Mouse (Mus musculus) intestine, embryonic 15.5 days (tissue): ENCODE measurements around the gene Nxt2. TPM values are rescaled to one million over a fixed set of nuclear protein-coding genes. Genes with fewer than 3 reads are reported as not detected.
A peak's percentile ranks its signal among the peaks of the same experiment; 100 is the strongest.
"Not testable (repeated sequence)": the region's sequence is repeated elsewhere in the genome, so short reads cannot be mapped to it uniquely, and the experiment has no call there.

Source experiments
- ATAC-seq: fragments of 200-750 bp; cut with Nextera tagmentation; 2 replicates; pipeline ENCODE4 v1.8.0; 2017; ENCODE audit warnings: moderate TSS enrichment, moderate library complexity
- H3K27ac ChIP-seq: fragments of 300-500 bp; sonication (generic); 2 replicates; pipeline ENCODE4 v1.5.1; 2015; ENCODE audit warnings: mild to moderate bottlenecking, inconsistent platforms
- H3K27me3 ChIP-seq: fragments of 300-500 bp; sonication (generic); replicated peaks from 2 replicates; pipeline ENCODE4 v1.6.1; 2015; ENCODE audit warnings: inconsistent platforms
- H3K36me3 ChIP-seq: fragments of 300-500 bp; sonication (generic); 2 replicates; pipeline ENCODE4 v1.6.1; 2015; ENCODE audit warnings: inconsistent platforms
- H3K4me1 ChIP-seq: fragments of 300-500 bp; sonication (generic); replicated peaks from 2 replicates; pipeline ENCODE4 v1.6.1; 2015; ENCODE audit warnings: inconsistent platforms
- H3K4me2 ChIP-seq: fragments of 300-500 bp; sonication (generic); replicated peaks from 2 replicates; pipeline ENCODE4 v1.6.1; 2015; ENCODE audit warnings: mild to moderate bottlenecking, inconsistent platforms
- H3K4me3 ChIP-seq: fragments of 300-500 bp; sonication (generic); replicated peaks from 2 replicates; pipeline ENCODE4 v1.5.1; 2015; ENCODE audit warnings: inconsistent platforms
- H3K9ac ChIP-seq: fragments of 300-500 bp; sonication (generic); 2 replicates; pipeline ENCODE4 v1.6.1; 2015; ENCODE audit warnings: inconsistent platforms
- H3K9me3 ChIP-seq: fragments of 300-500 bp; sonication (generic); 2 replicates; pipeline ENCODE4 v1.6.1; 2016; ENCODE audit warnings: inconsistent platforms
- WGBS: fragments of 180-500 bp; shearing (Covaris S2); methylation state at CpG from one replicate; pipeline ENCODE4 v1.1.7; 2015; 5-methylcytosine and 5-hydroxymethylcytosine counted together
- polyA plus RNA-seq: library from polyadenylated mRNA; unstranded; fragments of >200 nt; fragmentation: Nextera tagmentation; extraction: Ambion mirVana; gene quantifications from 2 replicates; pipeline ENCODE4 v1.2.1, GENCODE M21; 2015

Gene Nxt2
- polyA plus RNA-seq, 1 experiment from 2014 or later = 27.2 TPM

DNA sequence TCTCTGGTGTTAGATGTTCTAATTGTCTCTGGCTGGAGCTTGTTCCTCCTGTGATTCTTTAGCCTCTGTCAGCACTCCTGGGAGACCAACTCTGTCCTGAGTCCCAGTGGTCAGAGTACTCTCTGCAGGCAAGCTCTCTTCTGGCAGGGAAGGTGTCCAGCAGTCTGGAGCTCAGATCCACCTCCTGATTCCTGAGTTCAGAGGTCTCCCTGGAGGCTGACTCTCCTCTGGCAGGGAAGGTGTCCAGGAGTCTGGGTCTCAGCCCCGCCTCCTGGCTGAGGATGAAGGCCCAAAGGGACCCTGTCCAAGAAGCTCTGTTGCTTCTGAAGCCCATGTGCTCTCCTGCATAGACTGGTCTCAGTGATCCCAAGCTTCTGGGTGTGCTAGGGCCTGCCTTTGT, 9.6 kb downstream of the Nxt2 start:
- ATAC-seq, H3K36me3 ChIP-seq, H3K9ac ChIP-seq, H3K27ac ChIP-seq, H3K4me1 ChIP-seq, H3K9me3 ChIP-seq, H3K4me3 ChIP-seq, H3K27me3 ChIP-seq, H3K4me2 ChIP-seq: not testable (repeated sequence)
- 95% methylated on average over 1 of the region's 1 CpGs for WGBS

- Histone ChIP-seq H3K27me3 (no peaks in the 10 kb centered on the region), H3K4me1 (no peaks in the 10 kb centered on the region), H3K27ac (no peak overlapping the region), H3K9me3 (no peaks in the 10 kb centered on the region), H3K4me2 (no peak overlapping the region), H3K36me3 (no peaks in the 10 kb centered on the region), H3K9ac (no peak overlapping the region), H3K4me3 (no peak overlapping the region)
- no peak for ATAC-seq
- WGBS = 49% methylated on average over 2 of the region's 2 CpGs
Observed at GRCm38 (mm10) chrX:142237101-142237500, 10.5 kb downstream of the Nxt2 start.

GRCm38 (mm10) chrX:142245682-142246327, 19.2 kb downstream of the Nxt2 start:
- H3K27ac ChIP-seq = no peak overlapping the region
- H3K4me3 ChIP-seq = no peak overlapping the region
- no peaks in the 10 kb centered on the region for H3K27me3 ChIP-seq
- H3K4me2 ChIP-seq = no peak overlapping the region
- no peaks in the 10 kb centered on the region for H3K4me1 ChIP-seq
- H3K9ac ChIP-seq = no peak overlapping the region
- H3K36me3 ChIP-seq = no peaks in the 10 kb centered on the region
- peak; percentile 70; the same call in 1 of the 2 replicates for ATAC-seq
- H3K9me3 ChIP-seq = no peaks in the 10 kb centered on the region
- 57% methylated on average over 5 of the region's 5 CpGs for WGBS

DNA sequence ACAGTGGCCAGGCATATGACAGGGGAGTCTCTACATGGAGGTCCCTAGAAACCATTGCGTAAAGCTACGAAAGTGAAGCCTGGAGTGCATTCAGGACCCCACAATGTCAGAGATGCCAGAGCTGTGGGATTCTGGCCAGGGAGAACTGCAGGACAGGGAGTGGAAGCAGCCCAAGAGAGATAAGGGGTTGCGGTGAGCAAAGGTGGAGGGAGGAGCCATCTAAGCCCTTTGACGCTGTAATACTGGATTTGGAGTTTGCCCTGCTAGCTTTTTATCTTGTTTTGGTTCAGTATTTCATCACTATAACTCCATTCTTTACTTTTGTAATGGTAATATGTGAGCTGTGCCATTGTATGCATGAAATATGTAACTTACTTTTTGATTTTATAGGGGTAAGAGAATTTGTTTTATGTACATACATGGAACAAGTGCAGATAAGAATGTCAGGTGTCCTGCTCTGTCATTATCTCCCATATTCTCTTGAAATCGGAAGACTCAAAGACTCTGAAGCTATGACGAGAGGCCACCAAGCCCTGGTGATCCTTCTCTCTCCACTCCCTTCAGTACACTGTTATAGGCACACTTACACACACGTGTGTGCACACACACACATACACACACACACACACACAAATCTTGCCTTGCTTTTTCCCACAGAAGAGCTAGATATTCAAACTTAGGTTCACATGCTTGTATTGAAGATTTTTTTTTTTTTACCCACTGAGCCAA, 23.6 kb downstream of the Nxt2 start:
- no peaks in the 10 kb centered on the region for H3K9me3 ChIP-seq
- H3K27me3 ChIP-seq = no peaks in the 10 kb centered on the region
- no peaks in the 10 kb centered on the region for H3K4me1 ChIP-seq
- H3K9ac ChIP-seq = no peak overlapping the region
- no peaks in the 10 kb centered on the region for H3K36me3 ChIP-seq
- WGBS = 70% methylated on average over 7 of the region's 7 CpGs
- H3K4me2 ChIP-seq = no peak overlapping the region
- no peak overlapping the region for H3K4me3 ChIP-seq
- peak; percentile 94 for ATAC-seq
- H3K27ac ChIP-seq = no peak overlapping the region

GRCm38 (mm10) chrX:142276031-142276430, 49.5 kb downstream of the Nxt2 start:
- H3K27me3 ChIP-seq = peaks cover 2% of the 10 kb centered on the region; the same call in 1 of the 2 replicates
- no peaks in the 10 kb centered on the region for H3K4me1 ChIP-seq
- ATAC-seq = no peak
- WGBS = 57% methylated on average over 3 of the region's 3 CpGs
- H3K4me2 ChIP-seq = no peak overlapping the region
- no peak overlapping the region for H3K9ac ChIP-seq
- no peak overlapping the region for H3K27ac ChIP-seq
- no peak overlapping the region for H3K4me3 ChIP-seq
- no peaks in the 10 kb centered on the region for H3K36me3 ChIP-seq
- H3K9me3 ChIP-seq = no peaks in the 10 kb centered on the region

DNA sequence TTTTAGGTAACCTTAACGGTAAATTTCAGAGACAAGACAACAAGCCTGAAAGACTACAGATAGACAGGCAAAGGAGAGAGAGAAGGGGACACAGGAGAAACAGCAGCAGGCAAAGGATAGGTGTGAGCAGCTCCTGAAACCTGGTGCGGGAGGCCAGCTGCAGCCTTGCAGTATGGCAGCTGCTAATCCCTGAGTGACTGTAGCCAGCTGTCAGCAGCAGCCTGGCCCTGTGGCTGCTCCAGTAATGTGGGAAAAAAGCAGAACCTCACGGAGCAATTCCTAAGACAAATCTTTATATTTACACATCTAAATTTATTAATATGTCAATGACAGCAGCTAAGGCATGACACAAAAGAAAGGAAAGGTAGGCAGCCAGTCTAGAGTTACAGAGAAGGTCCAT, 50.0 kb downstream of the Nxt2 start:
- no peak overlapping the region for H3K27ac ChIP-seq
- no peak overlapping the region for H3K4me2 ChIP-seq
- H3K36me3 ChIP-seq = no peaks in the 10 kb centered on the region
- H3K9ac ChIP-seq = no peak overlapping the region
- H3K4me1 ChIP-seq = no peaks in the 10 kb centered on the region
- H3K27me3 ChIP-seq = peaks cover 2% of the 10 kb centered on the region; the same call in 1 of the 2 replicates
- ATAC-seq = no peak
- 40% methylated on average over 3 of the region's 3 CpGs for WGBS
- H3K9me3 ChIP-seq = no peaks in the 10 kb centered on the region
- H3K4me3 ChIP-seq = no peak overlapping the region

DNA sequence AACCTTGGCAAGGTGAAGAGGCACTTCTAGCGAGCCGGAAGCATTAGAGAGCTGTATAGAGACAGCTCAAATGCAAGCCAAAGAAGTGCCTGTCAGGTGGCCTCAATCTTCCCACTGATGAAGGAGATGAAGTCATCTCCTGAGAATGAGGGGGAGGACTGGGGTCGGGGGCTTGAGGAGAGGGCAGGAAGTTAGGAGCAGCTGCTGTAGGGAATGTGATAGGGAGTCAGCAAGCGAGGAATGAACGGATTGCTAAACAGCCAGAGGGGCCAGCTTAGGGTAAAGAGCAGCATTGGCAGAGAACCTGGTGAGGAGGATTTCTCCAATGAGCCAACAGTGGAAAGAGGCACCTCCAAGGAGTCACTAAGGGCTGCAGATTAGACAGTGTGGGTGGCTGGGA, 59.3 kb downstream of the Nxt2 start:
- WGBS = 43% methylated on average over 5 of the region's 5 CpGs
- Histone ChIP-seq H3K9me3 (no peaks in the 10 kb centered on the region), H3K9ac (no peak overlapping the region), H3K36me3 (no peaks in the 10 kb centered on the region), H3K4me1 (no peaks in the 10 kb centered on the region), H3K27me3 (no peaks in the 10 kb centered on the region), H3K4me2 (no peak overlapping the region), H3K27ac (no peak overlapping the region), H3K4me3 (no peak overlapping the region)
- ATAC-seq = no peak

Other genes with a start within 250 kb of the Nxt2 start
- not detected in 2 replicates for gene Gucy2f, start 29.8 kb upstream of the Nxt2 start, polyA plus RNA-seq
- 30.2 and 35.5 TPM in 2 replicates for gene Kcne1l, start 79.5 kb downstream of the Nxt2 start, polyA plus RNA-seq
- gene Acsl4, start 163.8 kb downstream of the Nxt2 start, polyA plus RNA-seq = 10.9 and 12.6 TPM in 2 replicates